In genomic region chr16:32186056-32186455, GRCm38 (mm10) we compare ENCODE assay signal across 26 mouse cellular contexts. TPM values are rescaled to one million over a fixed set of nuclear protein-coding genes. Genes with fewer than 3 reads are reported as not detected.
A peak's percentile ranks its signal among the peaks of the same experiment; 100 is the strongest.
DNase-seq lines count a peak whose midpoint lies in the region; ATAC-seq and TF ChIP-seq lines count a peak whose summit lies in the region.
"Had no signal": no experiment of that assay in that cellular context is flagged by ENCODE, and none has a peak within 500 bp of the region (broad histone marks: within the 10 kb centered on the region; RNA-seq: fewer than 3 reads in every experiment).

No protein-coding gene starts in this region.

- no peak overlapping the region for H3K4me2 ChIP-seq in forebrain, embryonic 11.5 days (ENCODE audit: low read depth, low read length, severe bottlenecking)
- no peak overlapping the region for H3K4me2 ChIP-seq in forebrain, postnatal 0 days (ENCODE audit: low read depth)
- H3K4me2 ChIP-seq in neural tube, embryonic 15.5 days, result no peak overlapping the region
- H3K4me2 ChIP-seq: heart, embryonic 13.5 days; hindbrain, embryonic 12.5 days had no signal

- H3K27ac ChIP-seq in forebrain, embryonic 11.5 days (ENCODE audit: low read depth, low read length), result no peak overlapping the region
- H3K27ac ChIP-seq in forebrain, postnatal 0 days (ENCODE audit: low read depth, low read length), result no peak overlapping the region
- no peak overlapping the region for H3K27ac ChIP-seq in neural tube, embryonic 15.5 days (replicated peaks)
- H3K27ac ChIP-seq: embryonic facial prominence, embryonic 10.5 days; heart, embryonic 13.5 days; hindbrain, embryonic 12.5 days had no signal

- DNase-seq in forebrain, embryonic 11.5 days (ENCODE audit: low spot score), result peak; percentile 15
- no peak for DNase-seq in forebrain, postnatal 0 days
- peak; percentile 57 for DNase-seq in cerebellum, adult 11 months
- peak; percentile 58 for DNase-seq in cerebellum, adult 8-10 months
- DNase-seq in cerebellum, postnatal 14 days, result peak; percentile 64 to 71
- no peak for DNase-seq in neural tube, embryonic 10.5 days (ENCODE audit: extremely low spot score, low spot score)
- no peak for DNase-seq in frontal cortex, postnatal 10 days (ENCODE audit: low spot score in 2 of 2)
- DNase-seq: adrenal gland, postnatal 14 days; gastrocnemius, postnatal 10 days; heart, postnatal 36 days; kidney, adult 8-10 months had no signal

- H3K9ac ChIP-seq in forebrain, embryonic 11.5 days (ENCODE audit: low read length), result no peak overlapping the region
- no peak overlapping the region for H3K9ac ChIP-seq in forebrain, postnatal 0 days
- H3K9ac ChIP-seq in neural tube, embryonic 15.5 days (replicated peaks), result no peak overlapping the region
- H3K9ac ChIP-seq: heart, embryonic 13.5 days; hindbrain, embryonic 12.5 days had no signal

- 97% methylated on average over 5 of the region's 5 CpGs for WGBS in forebrain, embryonic 11.5 days
- WGBS in forebrain, postnatal 0 days, result 97% methylated on average over 5 of the region's 5 CpGs
- WGBS in neural tube, embryonic 15.5 days, result 95% methylated on average over 5 of the region's 5 CpGs

- H3K4me1 ChIP-seq in forebrain, embryonic 11.5 days (replicated peaks; ENCODE audit: control insufficient read depth, insufficient read depth, low read length), result no peaks in the 10 kb centered on the region
- H3K4me1 ChIP-seq in forebrain, postnatal 0 days (ENCODE audit: insufficient read depth), result no peaks in the 10 kb centered on the region
- no peaks in the 10 kb centered on the region for H3K4me1 ChIP-seq in neural tube, embryonic 15.5 days
- H3K4me1 ChIP-seq: hindbrain, embryonic 12.5 days had no signal

- TF ChIP-seq CTCF in forebrain, postnatal 0 days (IDR thresholded peaks at IDR 0.05; ENCODE audit: low read depth), result no peak

- no peaks in the 10 kb centered on the region for H3K27me3 ChIP-seq in forebrain, embryonic 11.5 days (ENCODE audit: control insufficient read depth, insufficient read depth, low read length)
- H3K27me3 ChIP-seq in forebrain, postnatal 0 days (ENCODE audit: insufficient read depth, low read length), result no peaks in the 10 kb centered on the region
- H3K27me3 ChIP-seq in neural tube, embryonic 15.5 days (replicated peaks), result no peaks in the 10 kb centered on the region
- H3K27me3 ChIP-seq: heart, embryonic 13.5 days; hindbrain, embryonic 12.5 days had no signal

- ATAC-seq in forebrain, embryonic 11.5 days (replicated peaks; ENCODE audit: low FRiP score), result no peak
- ATAC-seq in forebrain, postnatal 0 days, result no peak
- ATAC-seq in neural tube, embryonic 15.5 days (ENCODE audit: low FRiP score), result no peak
- ATAC-seq: forebrain, embryonic 14.5 days; hindbrain, embryonic 16.5 days; inflammation-experienced regulatory T-cells, adult 6 months; intestine, postnatal 0 days had no signal

- no peak overlapping the region for H3K4me3 ChIP-seq in forebrain, embryonic 11.5 days (ENCODE audit: low read depth, low read length)
- no peak overlapping the region for H3K4me3 ChIP-seq in forebrain, postnatal 0 days (ENCODE audit: low read depth, low read length)
- no peak overlapping the region for H3K4me3 ChIP-seq in neural tube, embryonic 15.5 days (replicated peaks)
- H3K4me3 ChIP-seq: embryonic facial prominence, embryonic 10.5 days; heart, embryonic 13.5 days; hindbrain, embryonic 12.5 days had no signal

- H3K9me3 ChIP-seq in forebrain, embryonic 11.5 days (ENCODE audit: control insufficient read depth, low read length), result no peaks in the 10 kb centered on the region
- H3K9me3 ChIP-seq in forebrain, postnatal 0 days (ENCODE audit: low read length), result no peaks in the 10 kb centered on the region
- H3K9me3 ChIP-seq in neural tube, embryonic 15.5 days (replicated peaks), result no peaks in the 10 kb centered on the region
- H3K9me3 ChIP-seq: embryonic facial prominence, embryonic 10.5 days; heart, embryonic 13.5 days; hindbrain, embryonic 12.5 days had no signal

- H3K36me3 ChIP-seq in forebrain, embryonic 11.5 days (ENCODE audit: control insufficient read depth, insufficient read depth, low read length), result no peaks in the 10 kb centered on the region
- H3K36me3 ChIP-seq in forebrain, postnatal 0 days (ENCODE audit: insufficient read depth), result no peaks in the 10 kb centered on the region
- no peaks in the 10 kb centered on the region for H3K36me3 ChIP-seq in neural tube, embryonic 15.5 days
- H3K36me3 ChIP-seq: embryonic facial prominence, embryonic 10.5 days; heart, embryonic 13.5 days; hindbrain, embryonic 12.5 days had no signal

RNA-seq across cellular contexts. Expression of gene Bex6, which starts 6.4 kb away (rescaled TPM):
- 0.35 TPM in 1 of 2 replicates, not detected in the other for polyA plus RNA-seq in forebrain, embryonic 11.5 days (2014; fragmentation: Nextera tagmentation; extraction: Ambion mirVana)
- not detected in 2 replicates for total RNA-seq in forebrain, postnatal 0 days (2014; rRNA removed)
- not detected in 2 replicates for polyA plus RNA-seq in forebrain, postnatal 0 days (2015; fragmentation: Nextera tagmentation; extraction: Ambion mirVana)
- 1.6 TPM in 1 of 2 replicates, not detected in the other for polyA plus RNA-seq in neural tube, embryonic 15.5 days (2015; fragmentation: Nextera tagmentation; extraction: Ambion mirVana)
- total RNA-seq: adrenal gland, adult 18-20 months; adrenal gland, postnatal 14 days; gastrocnemius, postnatal 4 days; heart, adult 8-10 months; heart, postnatal 36 days; MEL had no signal
- polyA plus RNA-seq: C2C12; embryonic facial prominence, embryonic 10.5 days; embryonic facial prominence, embryonic 14.5 days; forebrain, embryonic 14.5 days; heart, embryonic 13.5 days; heart, postnatal 0 days; hindbrain, embryonic 12.5 days; hindbrain, embryonic 16.5 days had no signal

RNA-seq across cellular contexts. Expression of gene Nrros, which starts 20.7 kb away (rescaled TPM):
- polyA plus RNA-seq in forebrain, embryonic 11.5 days (2014; fragmentation: Nextera tagmentation; extraction: Ambion mirVana), result 6.7 and 7.5 TPM in 2 replicates
- total RNA-seq in forebrain, postnatal 0 days (2014; rRNA removed), result 10.2 and 12.5 TPM in 2 replicates
- 6.4 and 7.6 TPM in 2 replicates for polyA plus RNA-seq in forebrain, postnatal 0 days (2015; fragmentation: Nextera tagmentation; extraction: Ambion mirVana)
- polyA plus RNA-seq in neural tube, embryonic 15.5 days (2015; fragmentation: Nextera tagmentation; extraction: Ambion mirVana), result 6.6 and 22.3 TPM in 2 replicates
- polyA plus RNA-seq: C2C12 had no signal

Comparison
In these comparisons a context has a peak if more than half of its experiments do, and no peak if none do; other contexts are left out.
1. DNase-seq: peak in forebrain, embryonic 11.5 days (single experiment), cerebellum, adult 11 months (single experiment), cerebellum, adult 8-10 months (single experiment) and cerebellum, postnatal 14 days (2 of 2); none in forebrain, postnatal 0 days (single experiment), neural tube, embryonic 10.5 days (single experiment) and frontal cortex, postnatal 10 days (0 of 2).